Mouse (Mus musculus) lung, postnatal 36 days (tissue): ENCODE results near the gene Hist2h2ac.
"Not testable (repeated sequence)": the region's sequence is repeated elsewhere in the genome, so short reads cannot be mapped to it uniquely, and the experiment has no call there.

Source experiments
- DNase-seq: peaks from one replicate; pipeline ENCODE4 v3.0.0; 2022; ENCODE audit warnings: mixed read lengths

Gene Hist2h2ac

GRCm38 (mm10) chr3:96226695-96227648, 6.3 kb upstream of the Hist2h2ac start:
- DNase-seq, result peak; percentile 70

GRCm38 (mm10) chr3:96225421-96225820, 4.7 kb upstream of the Hist2h2ac start:
- no peak for DNase-seq

- no peak for DNase-seq
These were observed 2.1 kb upstream of the Hist2h2ac start for GRCm38 (mm10) chr3:96222774-96223173.

GRCm38 (mm10) chr3:96221640-96222038, 959 bp upstream of the Hist2h2ac start:
- DNase-seq, result no peak

GRCm38 (mm10) chr3:96220131-96220764, 432 bp downstream of the Hist2h2ac start:
- not testable (repeated sequence) for DNase-seq

- DNase-seq, result peak; percentile 87
These were observed 984 bp downstream of the Hist2h2ac start, which contains the start of the genes Bola1 and Hist2h2ab for GRCm38 (mm10) chr3:96219661-96220130. TSS of gene Bola1 (minus strand) at chr3:96219709. TSS of gene Hist2h2ab (plus strand) at chr3:96219865.

GRCm38 (mm10) chr3:96219191-96219641, 1.5 kb downstream of the Hist2h2ac start:
- peak; percentile 57 for DNase-seq

- no peak for DNase-seq
These were observed 11.4 kb downstream of the Hist2h2ac start for GRCm38 (mm10) chr3:96209242-96209641.

- no peak for DNase-seq
These were observed 12.9 kb downstream of the Hist2h2ac start for GRCm38 (mm10) chr3:96207819-96208218.

GRCm38 (mm10) chr3:96199731-96200130, 20.9 kb downstream of the Hist2h2ac start:
- no peak for DNase-seq

- not testable (repeated sequence) for DNase-seq
These were observed 22.0 kb downstream of the Hist2h2ac start for GRCm38 (mm10) chr3:96198601-96199251.

- peak; percentile 56 for DNase-seq
These were observed 22.5 kb downstream of the Hist2h2ac start for GRCm38 (mm10) chr3:96198181-96198580.

- peak; percentile 94 for DNase-seq
These were observed 23.4 kb downstream of the Hist2h2ac start for GRCm38 (mm10) chr3:96197129-96197749.

GRCm38 (mm10) chr3:96196437-96197128, 24.1 kb downstream of the Hist2h2ac start:
- no peak for DNase-seq

GRCm38 (mm10) chr3:96195616-96196313, 24.9 kb downstream of the Hist2h2ac start:
- no peak for DNase-seq

GRCm38 (mm10) chr3:96194966-96195365, 25.7 kb downstream of the Hist2h2ac start:
- DNase-seq, result no peak

- DNase-seq, result no peak
These were observed 27.7 kb downstream of the Hist2h2ac start for GRCm38 (mm10) chr3:96192977-96193376.

- no peak for DNase-seq
These were observed 38.3 kb downstream of the Hist2h2ac start for GRCm38 (mm10) chr3:96182382-96182776.

GRCm38 (mm10) chr3:96181510-96182381, 38.9 kb downstream of the Hist2h2ac start:
- no peak for DNase-seq
